Mouse (Mus musculus): ENCODE measurements around the gene Leng1. TPM values are rescaled to one million over a fixed set of nuclear protein-coding genes. Genes with fewer than 3 reads are reported as not detected.

Gene Leng1
- 1 to 10 TPM; 5.3 to 6.4 TPM for total RNA-seq (2023)

DNA sequence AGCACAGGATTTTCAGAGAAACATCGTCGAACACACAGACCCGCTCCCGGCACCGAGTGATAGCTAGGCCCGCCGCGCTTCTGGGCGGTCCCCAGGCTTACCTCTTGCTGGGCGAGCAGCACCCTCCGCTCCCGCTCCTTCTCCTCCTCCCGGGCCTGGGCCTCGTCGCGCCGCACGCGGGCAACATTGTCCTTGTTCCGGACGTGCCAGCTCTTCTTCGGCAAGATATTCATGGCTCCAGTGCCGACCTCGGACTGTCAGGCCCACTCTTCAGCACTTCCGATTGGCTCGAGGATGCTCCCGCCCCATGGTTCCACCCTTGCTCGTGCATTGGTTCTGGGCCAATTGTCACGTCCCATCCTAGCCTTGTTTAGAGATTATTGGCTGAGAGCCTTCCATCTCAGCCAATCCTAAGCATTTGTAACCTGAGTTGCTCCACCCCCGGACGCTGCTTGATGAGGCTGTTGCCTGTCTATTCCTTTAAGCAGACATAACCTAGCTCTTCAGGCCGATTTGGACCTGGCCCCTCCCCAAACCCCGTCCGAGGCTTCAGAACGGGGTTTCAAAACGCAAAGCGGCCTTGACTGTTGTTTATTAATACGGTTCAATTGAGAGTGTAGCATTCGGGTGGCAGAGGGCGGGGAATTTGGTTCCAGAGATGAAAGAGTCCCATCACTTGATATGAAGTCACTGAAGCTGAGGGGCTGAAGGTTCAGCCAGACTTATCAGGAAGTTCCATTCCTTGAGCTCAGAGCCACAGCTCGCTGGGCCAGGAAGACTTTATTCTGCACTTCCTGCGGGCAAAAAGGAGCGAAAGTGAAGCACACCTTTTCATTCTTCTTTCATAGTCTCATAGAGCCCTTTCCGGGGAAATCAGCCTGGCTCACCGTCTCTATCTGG is at the start of gene Leng1:
Leng1 (minus strand) TSS at position 626 of the 900 bp plus-strand sequence.

GRCm38 (mm10) chr7:3703879-3704441 is 38.3 kb upstream of the Leng1 start, which contains the start of gene Rps9:
Gene Rps9 (plus strand): TSS chr7:3703993.

DNA sequence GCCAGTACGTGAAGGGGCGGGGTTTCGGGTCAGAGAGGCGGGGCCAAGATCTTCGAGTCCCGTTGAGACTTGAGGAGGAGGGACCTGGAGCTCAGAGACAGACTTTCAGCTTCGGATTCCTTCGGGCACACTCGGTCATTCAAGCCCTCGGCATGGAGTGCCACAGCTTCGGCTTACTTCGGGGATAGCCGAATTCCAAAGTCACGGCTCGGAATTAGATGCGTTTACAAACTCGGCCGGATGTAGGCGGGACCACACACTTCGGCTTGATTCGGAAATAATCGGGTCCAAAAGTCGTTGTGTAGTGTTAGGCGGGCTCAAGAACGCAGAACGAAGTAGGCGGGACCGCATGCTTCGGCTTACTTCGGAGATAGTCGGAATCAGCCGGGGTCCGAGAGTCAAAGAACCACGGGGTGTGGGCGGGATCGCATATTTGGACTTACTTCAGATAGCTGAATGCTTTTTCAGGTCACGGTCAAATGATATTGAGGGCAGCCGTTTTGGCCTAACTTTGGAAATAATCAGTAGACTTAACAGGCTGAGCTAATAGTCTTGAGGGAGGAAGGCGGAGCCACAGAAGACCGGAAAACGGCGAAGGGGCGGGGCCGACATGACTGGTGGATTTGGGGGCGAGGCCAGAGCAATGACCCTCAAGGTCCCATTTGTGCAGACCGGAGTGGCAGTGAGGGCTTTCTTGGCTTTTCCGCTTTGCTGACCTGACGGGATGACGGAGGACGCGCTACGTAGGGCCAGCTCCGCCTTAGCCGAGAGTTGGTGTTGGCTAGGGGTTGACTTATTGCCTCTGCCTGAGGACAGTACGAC is 27.6 kb upstream of the Leng1 start, which contains the start of gene Mboat7:
Mboat7 (minus strand) TSS at position 537 of the 822 bp plus-strand sequence.

DNA sequence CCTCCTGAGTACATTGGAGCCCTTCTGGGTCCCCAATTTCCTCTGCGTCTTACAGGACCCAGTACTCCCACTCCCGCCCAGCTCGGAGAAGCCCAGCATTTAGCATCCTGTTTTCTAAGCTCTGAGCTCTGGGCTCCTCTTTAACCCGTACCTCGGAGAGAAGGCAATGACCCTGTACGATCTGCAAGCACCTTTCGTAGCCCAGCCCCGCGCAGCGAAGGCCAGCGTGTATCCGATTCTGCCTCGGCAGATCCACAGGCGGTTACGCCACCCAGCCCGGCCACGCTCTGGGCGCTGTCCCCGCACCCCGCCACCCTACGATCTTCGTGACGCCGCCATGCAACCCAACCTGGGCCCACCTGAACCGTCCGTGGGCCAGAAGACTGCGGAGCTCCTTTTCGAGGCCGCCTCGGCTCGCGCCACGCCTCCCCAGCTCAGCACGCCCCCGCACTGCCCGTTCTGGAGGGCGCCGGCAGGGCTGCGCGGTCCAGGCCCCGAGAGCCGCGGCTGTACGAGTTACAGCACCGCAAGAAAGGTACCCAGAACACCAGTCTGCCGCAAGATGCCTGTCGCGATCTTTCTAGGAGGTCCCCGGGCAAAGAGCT is 26.8 kb upstream of the Leng1 start, which contains the start of gene Tsen34:
Tsen34 (plus strand) TSS at position 482 of the 605 bp plus-strand sequence.

GRCm38 (mm10) chr7:3677342-3677741 is 11.7 kb upstream of the Leng1 start, which contains the start of gene Tmc4:
Gene Tmc4 (minus strand): TSS chr7:3677553.

DNA sequence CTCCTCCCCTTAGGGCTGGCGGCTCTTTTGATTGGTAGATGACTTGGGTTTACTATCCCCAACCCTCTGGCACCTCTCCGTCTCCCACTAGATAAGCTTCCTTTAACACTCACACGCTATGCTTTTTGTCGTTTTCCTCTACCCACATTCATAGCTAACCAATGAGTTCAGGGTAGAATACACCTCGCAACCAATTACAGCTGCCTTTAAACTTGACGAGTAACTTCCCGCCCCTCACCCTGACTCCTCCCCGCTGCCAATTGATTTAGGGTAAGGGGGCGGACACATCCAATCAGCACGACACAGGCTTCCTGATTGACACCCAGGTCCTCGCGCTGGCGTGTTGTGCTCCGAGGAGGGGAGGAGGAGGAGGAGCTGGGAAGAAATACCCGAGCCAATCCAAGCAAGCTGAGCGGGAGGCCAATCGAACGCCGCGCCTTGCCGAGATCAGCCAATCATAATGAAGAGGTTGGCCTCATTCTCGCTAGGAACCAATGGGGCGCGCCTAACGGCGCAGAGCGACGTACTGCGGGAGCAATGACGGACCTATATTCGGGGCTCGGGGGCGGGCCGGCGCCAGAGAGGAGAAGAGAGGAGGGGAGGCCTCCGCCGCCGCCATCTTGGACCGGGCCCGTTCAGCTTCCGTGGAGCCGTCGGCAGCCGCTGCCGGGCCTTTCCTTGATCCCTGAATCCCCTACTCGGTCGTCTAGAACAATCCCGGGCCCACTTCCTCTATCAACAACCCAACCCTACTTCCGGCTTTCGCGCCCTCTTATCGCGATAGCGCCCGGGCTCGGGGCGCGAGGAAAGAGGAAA is 20.8 kb downstream of the Leng1 start, which contains the start of gene Cnot3:
Cnot3 (plus strand) TSS at position 597 of the 816 bp plus-strand sequence.

DNA sequence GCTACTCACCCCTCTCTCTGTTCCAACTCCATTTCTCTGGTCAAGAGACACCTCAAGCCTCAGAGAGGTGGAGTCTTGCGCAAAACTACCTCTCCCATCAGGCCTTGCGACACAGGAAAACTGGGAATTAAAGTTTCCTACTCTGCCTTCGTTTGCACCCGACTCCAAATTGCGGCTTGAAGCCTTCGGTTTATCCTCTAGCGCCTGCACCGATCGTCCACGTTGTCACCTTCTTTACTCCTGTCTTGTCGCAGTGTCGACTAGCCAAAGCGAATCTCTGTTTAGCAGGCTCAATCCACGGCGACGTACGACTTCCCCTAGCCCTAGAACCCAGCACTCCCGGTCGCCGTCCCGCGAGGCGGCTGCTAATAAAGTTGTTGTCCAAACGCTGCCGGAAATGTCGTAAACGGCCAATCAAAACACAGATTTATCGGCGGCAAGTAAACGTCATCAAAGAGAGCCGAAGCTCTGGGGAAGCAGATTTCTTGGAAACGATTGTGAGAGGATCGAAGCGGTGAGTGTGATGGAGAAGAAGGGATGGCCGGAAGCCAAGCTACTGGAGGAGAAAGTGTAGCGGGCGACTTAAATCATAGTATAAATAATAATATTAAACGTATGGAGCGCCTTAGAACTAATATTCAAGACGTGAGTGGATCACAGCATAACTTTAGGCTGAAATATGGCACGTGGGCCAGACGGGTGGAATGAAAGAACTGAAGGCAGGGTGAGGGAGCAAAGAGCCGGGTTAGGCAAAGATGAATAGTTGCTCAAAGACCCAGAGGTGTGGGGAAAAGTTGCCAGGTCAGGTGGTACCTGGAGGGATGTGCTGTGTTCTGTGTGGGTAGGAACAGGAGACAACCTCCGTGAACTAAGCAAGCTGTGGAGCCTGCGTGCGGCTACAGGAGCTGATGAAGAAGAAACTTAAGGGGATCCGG is 35.8 kb downstream of the Leng1 start, which contains the start of the genes Tfpt and Prpf31:
Tfpt (minus strand) TSS at position 387 of the 935 bp plus-strand sequence.
Prpf31 (plus strand) TSS at position 443 of the 935 bp plus-strand sequence.

DNA sequence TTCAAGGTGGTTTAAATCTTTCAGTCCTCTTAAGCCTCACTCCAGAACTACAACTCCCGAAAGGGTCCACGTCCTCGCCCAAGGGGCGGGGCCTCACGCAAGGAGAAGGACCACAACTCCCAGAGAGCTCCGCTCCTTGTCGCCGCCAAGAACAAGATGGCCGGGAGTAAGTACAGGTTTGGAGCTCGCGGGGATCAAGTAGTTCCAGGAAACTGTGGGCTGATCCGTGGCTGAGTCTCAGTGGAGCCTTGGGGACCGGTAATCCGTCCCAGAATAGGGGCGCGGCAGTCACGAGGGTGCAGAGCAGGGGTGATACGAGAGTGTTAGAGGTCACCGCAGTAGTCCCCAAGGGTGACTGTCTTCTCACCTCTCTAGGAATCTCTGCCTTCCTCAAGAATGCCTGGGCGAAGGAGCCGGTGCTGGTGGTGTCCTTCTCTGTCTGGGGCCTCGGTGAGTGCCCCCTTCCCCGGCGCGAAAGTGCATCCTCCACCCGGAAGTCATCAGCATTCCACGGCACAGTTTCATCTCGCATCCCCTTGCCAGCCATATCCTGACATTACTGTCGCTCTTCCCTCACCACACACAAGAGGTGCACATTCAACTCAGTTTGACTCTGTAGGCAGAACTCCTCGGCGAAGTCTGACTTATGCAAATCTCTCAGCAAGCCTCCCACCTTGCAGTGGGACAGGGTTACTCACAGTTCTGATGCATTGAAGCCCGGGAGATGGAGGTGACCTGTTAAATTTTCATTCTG is 48.2 kb downstream of the Leng1 start, which contains the start of gene Ndufa3:
Ndufa3 (plus strand) TSS at position 132 of the 754 bp plus-strand sequence.

DNA sequence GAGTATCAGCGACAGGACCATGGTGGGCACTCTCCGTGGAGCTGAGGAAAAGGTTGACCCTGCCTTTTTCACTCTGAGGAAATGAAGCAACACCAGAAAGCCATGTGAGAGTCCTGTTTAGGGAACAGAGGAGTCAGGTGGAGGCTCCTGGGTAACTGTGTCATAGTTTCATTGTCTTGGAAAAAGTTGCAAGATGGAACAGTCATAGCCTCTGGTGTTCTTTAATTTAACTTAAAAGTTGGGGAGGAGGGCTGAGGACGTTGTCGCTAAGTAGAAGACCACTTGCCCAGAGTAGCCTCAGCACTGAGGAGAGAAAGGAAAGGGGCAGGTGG is 49.6 kb downstream of the Leng1 start, which contains the start of gene Oscar:
Oscar (minus strand) TSS at position 101 of the 332 bp plus-strand sequence.

Other genes starting within 250 kb of the Leng1 start
- not detected for gene Cacng6, start 241.6 kb downstream of the Leng1 start, total RNA-seq (2023)
- gene Tarm1, start 163.2 kb downstream of the Leng1 start, total RNA-seq (2023), result 10 to 100 TPM; 36.3 to 56.9 TPM
- not detected for gene Oscar, start 49.7 kb downstream of the Leng1 start, total RNA-seq (2023)
- 100 to 1,000 TPM; 329 to 345 TPM for gene Ndufa3, start 48.5 kb downstream of the Leng1 start, total RNA-seq (2023)
- 10 to 100 TPM; 15.9 to 19.6 TPM for gene Tfpt, start 35.9 kb downstream of the Leng1 start, total RNA-seq (2023)
- 10 to 100 TPM; 24.8 to 28.5 TPM for gene Prpf31, start 35.9 kb downstream of the Leng1 start, total RNA-seq (2023)
- 10 to 100 TPM; 90.6 to 93.3 TPM for gene Cnot3, start 20.6 kb downstream of the Leng1 start, total RNA-seq (2023)
- 10 to 100 TPM; 27.7 to 33.0 TPM for gene Tmc4, start 11.7 kb upstream of the Leng1 start, total RNA-seq (2023)
- 10 to 100 TPM; 40.3 to 41.9 TPM for gene Tsen34, start 27.0 kb upstream of the Leng1 start, total RNA-seq (2023)
- gene Mboat7, start 27.7 kb upstream of the Leng1 start, total RNA-seq (2023), result 100 to 1,000 TPM; 170 to 176 TPM
- gene Rps9, start 38.2 kb upstream of the Leng1 start, total RNA-seq (2023), result 1,000 to 10,000 TPM; 1,138 to 1,142 TPM
- 100 to 1,000 TPM; 301 to 340 TPM for gene Pirb, start 54.6 kb upstream of the Leng1 start, total RNA-seq (2023)
- gene Gm15448, start 159.8 kb upstream of the Leng1 start, total RNA-seq (2023), result 10 to 100 TPM; 72.3 to 84.3 TPM
- 10 to 100 TPM; 57.5 to 77.0 TPM for gene Pira2, start 179.2 kb upstream of the Leng1 start, total RNA-seq (2023)
- 100 to 1,000 TPM in 1 of 2 experiments, 10 to 100 TPM in 1; 98.1 to 121 TPM for gene Gm14548, start 232.3 kb upstream of the Leng1 start, total RNA-seq (2023)
- gene Lilra6, start 249.7 kb upstream of the Leng1 start, total RNA-seq (2023), result 100 to 1,000 TPM in 1 of 2 experiments, 10 to 100 TPM in 1; 96.6 to 110 TPM

All from neutrophil, adult 83 days (primary cell).